Mouse (Mus musculus) myocyte (in vitro differentiated cells): ENCODE data around the gene Ss18l2. TPM values are rescaled to one million over a fixed set of nuclear protein-coding genes. Genes with fewer than 3 reads are reported as not detected.

Experiments
- H3K27me3 ChIP-seq: one replicate; pipeline ENCODE4 v1.6.1; 2011; ENCODE audit not compliant: control insufficient read depth, insufficient read depth, insufficient read length
- H3K36me3 ChIP-seq: one replicate; pipeline ENCODE4 v1.6.1; 2011; ENCODE audit not compliant: control insufficient read depth, insufficient read depth
- H3K4me2 ChIP-seq: one replicate; pipeline ENCODE4 v1.6.1; 2011; ENCODE audit warnings: low read depth, control low read depth
- H3K4me3 ChIP-seq: one replicate; pipeline ENCODE4 v1.5.1; 2011; ENCODE audit warnings: mild to moderate bottlenecking, control low read depth, moderate library complexity
- H3K79me2 ChIP-seq: one replicate; pipeline ENCODE4 v1.6.1; 2011; ENCODE audit not compliant: control insufficient read depth, insufficient read depth
- H3ac ChIP-seq: one replicate; pipeline ENCODE4 v1.6.1; 2011; ENCODE audit not compliant: control insufficient read depth, insufficient read length
- CEBPB ChIP-seq: IDR thresholded peaks from 2 replicates; pipeline ENCODE4 v1.6.1; 2011; ENCODE audit warnings: mild to moderate bottlenecking, moderate library complexity; ENCODE audit not compliant: poor library complexity, insufficient read depth, severe bottlenecking
- E2F4 ChIP-seq: IDR thresholded peaks from one replicate; pipeline ENCODE4 v1.6.1; 2011; ENCODE audit warnings: mild to moderate bottlenecking, control low read depth, moderate library complexity; ENCODE audit not compliant: insufficient read depth
- MAX ChIP-seq: IDR thresholded peaks from one replicate; pipeline ENCODE4 v1.6.1; 2011; ENCODE audit warnings: low read depth, mild to moderate bottlenecking, control low read depth
- MYOD1 ChIP-seq, 3 experiments: IDR thresholded peaks; one replicate each; pipeline ENCODE4 v1.6.1; 2011; ENCODE audit warnings: control low read depth in 2 of 3, low read depth in 2 of 3, mild to moderate bottlenecking in 2 of 3, moderate library complexity in 1 of 3; ENCODE audit not compliant: insufficient read length in 2 of 3, control insufficient read depth in 1 of 3
- MYOG ChIP-seq, 3 experiments: IDR thresholded peaks; one replicate each; pipeline ENCODE4 v1.6.1; 2011; ENCODE audit warnings: control low read depth in 2 of 3, low read depth in 2 of 3, mild to moderate bottlenecking in 2 of 3; ENCODE audit not compliant: insufficient read length in 2 of 3, control insufficient read depth in 1 of 3, insufficient read depth in 1 of 3
- POLR2A ChIP-seq: IDR thresholded peaks from one replicate; pipeline ENCODE4 v1.6.1; 2011; ENCODE audit warnings: low read depth, mild to moderate bottlenecking, control low read depth, moderate library complexity; ENCODE audit not compliant: insufficient read length
- POLR2AphosphoS2 ChIP-seq: IDR thresholded peaks from one replicate; pipeline ENCODE4 v1.6.1; 2011; ENCODE audit warnings: low read depth, control low read depth; ENCODE audit not compliant: insufficient read length
- REST ChIP-seq: IDR thresholded peaks from one replicate; pipeline ENCODE4 v1.6.1; 2011; ENCODE audit warnings: mild to moderate bottlenecking, control low read depth, moderate library complexity; ENCODE audit not compliant: insufficient read depth, insufficient read length
- SRF ChIP-seq: IDR thresholded peaks from one replicate; pipeline ENCODE4 v1.6.1; 2011; ENCODE audit warnings: low read depth; ENCODE audit not compliant: control insufficient read depth, insufficient read length
- TCF12 ChIP-seq: IDR thresholded peaks from one replicate; pipeline ENCODE4 v1.6.1; 2011; ENCODE audit warnings: mild to moderate bottlenecking, control low read depth; ENCODE audit not compliant: poor library complexity, insufficient read depth, severe bottlenecking
- TCF3 ChIP-seq: IDR thresholded peaks from one replicate; pipeline ENCODE4 v1.6.1; 2011; ENCODE audit warnings: low read depth, control low read depth; ENCODE audit not compliant: insufficient read length
- USF1 ChIP-seq: IDR thresholded peaks from one replicate; pipeline ENCODE4 v1.6.1; 2011; ENCODE audit warnings: low read depth, mild to moderate bottlenecking, control low read depth, moderate library complexity
- polyA plus RNA-seq: library from polyadenylated mRNA; unstranded; fragments of >200 nt; fragmentation: generic; extraction: Trizol; gene quantifications from one replicate; pipeline ENCODE4 v1.2.1, GENCODE M21; 2012; ENCODE audit warnings: missing spikeins

Ss18l2 gene
- polyA plus RNA-seq, 1 experiment = 81.5 TPM

DNA sequence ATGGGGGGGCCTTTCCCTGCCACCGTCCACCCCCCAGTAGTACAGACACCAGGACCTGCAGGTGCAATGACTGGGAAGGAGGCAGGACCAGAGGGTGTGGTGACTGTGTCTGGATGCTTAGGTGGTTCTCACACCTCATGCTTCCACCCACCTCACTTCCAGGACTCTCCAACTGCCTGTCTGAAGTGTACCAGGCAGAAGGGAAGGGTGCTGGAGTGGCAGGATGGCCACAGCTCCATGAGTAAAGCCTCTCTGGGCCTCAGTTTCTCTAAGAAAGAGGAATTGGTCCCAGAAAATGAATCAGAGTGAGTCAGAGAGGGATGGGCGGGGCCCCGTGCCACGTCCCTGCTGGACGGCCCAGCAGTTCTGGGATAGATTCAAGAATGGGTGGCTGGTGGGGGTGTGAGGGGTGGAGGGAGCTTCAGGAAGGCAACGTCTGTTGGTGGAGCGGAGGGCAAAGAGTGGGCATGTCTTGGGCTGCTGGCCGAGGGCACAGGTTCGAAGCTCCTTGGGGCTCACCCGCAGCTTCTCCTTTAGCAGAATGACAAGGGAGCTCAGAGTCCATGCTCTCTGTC, 51.0 kb downstream of the Ss18l2 start:
- TF ChIP-seq POLR2A (peak; percentile 16), POLR2AphosphoS2 (no peak), SRF (no peak), TCF12 (no peak)
- Histone ChIP-seq H3K4me3 (peak overlapping the region; percentile 38), H3K36me3 (peaks cover 3% of the 10 kb centered on the region), H3K27me3 (no peaks in the 10 kb centered on the region), H3K4me2 (peak overlapping the region; percentile 72), H3ac (no peak overlapping the region), H3K79me2 (no peaks in the 10 kb centered on the region)

DNA sequence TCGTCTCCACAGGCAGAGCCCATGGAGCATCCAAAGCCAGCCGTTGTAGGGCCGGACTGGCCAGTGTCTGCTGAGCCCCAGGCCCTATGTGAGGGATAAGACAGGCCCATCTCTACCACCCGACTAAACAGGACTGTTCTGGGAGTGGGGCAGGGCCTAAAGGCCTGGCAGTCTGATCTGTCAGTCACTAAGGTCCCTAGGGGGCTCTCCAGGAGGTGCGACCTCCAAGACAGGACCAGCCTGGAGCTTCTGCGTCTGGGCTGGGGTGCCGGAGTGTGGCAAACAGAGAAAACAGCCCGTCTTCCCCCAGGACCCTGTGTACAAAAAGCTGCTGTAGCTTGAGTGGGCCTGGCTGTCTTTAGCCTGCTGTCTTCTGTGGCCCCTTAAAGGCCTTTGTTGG, 51.7 kb downstream of the Ss18l2 start:
- no peak overlapping the region for H3K4me3 ChIP-seq
- H3K79me2 ChIP-seq = no peaks in the 10 kb centered on the region
- no peak for TF ChIP-seq E2F4
- TF ChIP-seq POLR2A = no peak
- no peak for TF ChIP-seq MYOG (IDR thresholded peaks at IDR 0.05; ENCODE audit: control insufficient read depth in 1 of 3, insufficient read depth in 1 of 3, insufficient read length in 2 of 3, low read depth in 2 of 3)
- TF ChIP-seq MYOD1 (IDR thresholded peaks at IDR 0.05; ENCODE audit: control insufficient read depth in 1 of 3, insufficient read length in 2 of 3, low read depth in 2 of 3) = no peak
- TF ChIP-seq POLR2AphosphoS2 = no peak
- TF ChIP-seq TCF12 = no peak
- no peak for TF ChIP-seq USF1
- TF ChIP-seq MAX = no peak
- no peak for TF ChIP-seq TCF3
- TF ChIP-seq CEBPB = no peak
- no peak for TF ChIP-seq SRF
- TF ChIP-seq REST = no peak
- H3K27me3 ChIP-seq = no peaks in the 10 kb centered on the region
- H3K4me2 ChIP-seq = no peak overlapping the region
- H3K36me3 ChIP-seq = peaks cover 3% of the 10 kb centered on the region
- no peak overlapping the region for H3ac ChIP-seq

DNA sequence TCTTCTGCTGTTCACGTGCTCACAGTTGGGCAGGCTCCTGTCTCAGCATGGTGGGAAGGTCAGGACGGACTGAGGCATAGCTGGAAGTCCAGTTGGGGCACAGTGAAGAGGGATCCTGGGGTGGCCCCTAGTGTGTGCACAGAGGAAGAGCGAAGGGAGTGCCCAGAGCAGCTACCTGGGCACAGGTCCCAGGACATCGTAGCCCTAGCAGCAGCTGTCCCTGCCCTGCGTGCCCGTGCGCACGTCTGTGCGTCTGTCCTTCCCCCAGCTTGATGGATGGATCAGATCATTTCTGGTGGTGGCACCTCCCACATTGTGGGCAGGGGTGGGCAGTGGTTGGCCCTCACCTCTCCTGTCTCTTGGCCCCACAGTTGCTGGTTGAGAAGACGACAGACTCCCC, 52.1 kb downstream of the Ss18l2 start:
- TF ChIP-seq POLR2AphosphoS2 (peak; percentile 16), CEBPB (no peak)
- Histone ChIP-seq H3K4me3 (no peak overlapping the region), H3K4me2 (no peak overlapping the region), H3K79me2 (no peaks in the 10 kb centered on the region), H3K27me3 (no peaks in the 10 kb centered on the region), H3K36me3 (peaks cover 3% of the 10 kb centered on the region), H3ac (no peak overlapping the region)

DNA sequence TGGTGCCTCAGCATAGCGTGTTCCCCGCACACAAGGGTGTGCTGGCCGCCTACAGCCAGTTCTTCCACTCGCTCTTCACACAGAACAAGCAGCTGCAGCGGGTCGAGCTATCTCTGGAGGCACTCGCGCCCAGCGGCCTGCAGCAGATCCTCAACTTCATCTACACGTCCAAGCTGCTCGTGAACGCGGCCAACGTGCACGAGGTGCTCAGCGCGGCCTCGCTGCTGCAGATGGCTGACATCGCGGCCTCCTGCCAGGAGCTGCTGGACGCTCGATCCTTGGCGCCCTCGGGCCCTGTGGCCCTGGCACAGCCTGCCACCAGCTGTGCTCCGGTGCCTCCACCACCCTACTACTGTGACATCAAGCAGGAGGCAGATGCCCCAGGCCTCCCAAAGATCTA, 52.6 kb downstream of the Ss18l2 start:
- H3ac ChIP-seq = no peak overlapping the region
- TF ChIP-seq POLR2AphosphoS2 (no peak), MYOD1 (IDR thresholded peaks at IDR 0.05; ENCODE audit: control insufficient read depth in 1 of 3, insufficient read length in 2 of 3, low read depth in 2 of 3) (no peak), POLR2A (peak; percentile 18), TCF3 (no peak), CEBPB (no peak), REST (no peak)
- no peak overlapping the region for H3K4me2 ChIP-seq
- no peaks in the 10 kb centered on the region for H3K79me2 ChIP-seq
- H3K36me3 ChIP-seq = peaks cover 3% of the 10 kb centered on the region
- no peak overlapping the region for H3K4me3 ChIP-seq
- H3K27me3 ChIP-seq = no peaks in the 10 kb centered on the region

Other genes starting within 250 kb of the Ss18l2 start
- 0.10 TPM for gene Cck, start 214.6 kb upstream of the Ss18l2 start, polyA plus RNA-seq
- not detected for gene Lyzl4, start 68.2 kb upstream of the Ss18l2 start, polyA plus RNA-seq
- 0.29 TPM for gene Vipr1, start 67.6 kb upstream of the Ss18l2 start, polyA plus RNA-seq
- gene Sec22c, start 4.8 kb upstream of the Ss18l2 start, polyA plus RNA-seq = 6.2 TPM
- gene Nktr, start 8.8 kb downstream of the Ss18l2 start, polyA plus RNA-seq = 9.0 TPM
- gene Zfp651, start 49.0 kb downstream of the Ss18l2 start, polyA plus RNA-seq = 47.0 TPM
- 70.4 TPM for gene Klhl40, start 67.3 kb downstream of the Ss18l2 start, polyA plus RNA-seq
- gene Hhatl, start 82.2 kb downstream of the Ss18l2 start, polyA plus RNA-seq = 1.9 TPM
- 0.01 TPM for gene Ccdc13, start 129.1 kb downstream of the Ss18l2 start, polyA plus RNA-seq
- gene Higd1a, start 148.0 kb downstream of the Ss18l2 start, polyA plus RNA-seq = 115 TPM
- gene Ackr2, start 188.0 kb downstream of the Ss18l2 start, polyA plus RNA-seq = 0.01 TPM
- gene Cyp8b1, start 206.0 kb downstream of the Ss18l2 start, polyA plus RNA-seq = not detected
- gene Fam198a, start 240.7 kb downstream of the Ss18l2 start, polyA plus RNA-seq = 0.02 TPM